Mouse (Mus musculus): ENCODE results near the gene Slc4a5. TPM values are rescaled to one million over a fixed set of nuclear protein-coding genes. Genes with fewer than 3 reads are reported as not detected.

Gene Slc4a5
- polyA plus RNA-seq, 1 experiment from 2014 or later: 0.41 TPM

DNA sequence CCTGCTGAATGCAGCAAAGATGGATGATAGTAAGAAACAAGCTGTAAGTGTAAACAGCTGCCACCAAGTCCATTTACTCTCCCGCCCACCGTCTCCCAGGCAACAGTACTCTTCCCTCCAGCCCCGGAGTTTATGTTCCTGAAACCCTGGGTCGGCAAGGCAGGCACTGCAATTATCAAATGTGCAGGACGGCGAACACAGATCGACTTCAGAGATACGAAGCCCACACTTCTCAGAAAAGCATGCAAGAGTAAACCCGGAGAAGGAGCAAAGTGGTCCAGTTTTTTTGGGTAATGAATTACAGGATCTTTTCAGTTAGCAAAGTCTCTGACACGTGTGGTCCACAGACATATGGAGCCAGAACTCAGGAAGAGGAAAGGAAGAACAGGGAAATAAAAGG, 96.4 kb downstream of the Slc4a5 start:
- Histone ChIP-seq H3K9ac (no peak overlapping the region), H3K36me3 (peaks cover 7% of the 10 kb centered on the region), H3K27me3 (replicated peaks) (no peaks in the 10 kb centered on the region), H3K4me2 (replicated peaks) (peak overlapping the region; percentile 91), H3K4me1 (replicated peaks) (peaks cover 10% of the 10 kb centered on the region), H3K4me3 (replicated peaks) (peak overlapping the region; percentile 96), H3K9me3 (no peaks in the 10 kb centered on the region), H3K27ac (no peak overlapping the region)
- WGBS: 4% methylated on average over 10 of the region's 10 CpGs
- no peak for ATAC-seq

DNA sequence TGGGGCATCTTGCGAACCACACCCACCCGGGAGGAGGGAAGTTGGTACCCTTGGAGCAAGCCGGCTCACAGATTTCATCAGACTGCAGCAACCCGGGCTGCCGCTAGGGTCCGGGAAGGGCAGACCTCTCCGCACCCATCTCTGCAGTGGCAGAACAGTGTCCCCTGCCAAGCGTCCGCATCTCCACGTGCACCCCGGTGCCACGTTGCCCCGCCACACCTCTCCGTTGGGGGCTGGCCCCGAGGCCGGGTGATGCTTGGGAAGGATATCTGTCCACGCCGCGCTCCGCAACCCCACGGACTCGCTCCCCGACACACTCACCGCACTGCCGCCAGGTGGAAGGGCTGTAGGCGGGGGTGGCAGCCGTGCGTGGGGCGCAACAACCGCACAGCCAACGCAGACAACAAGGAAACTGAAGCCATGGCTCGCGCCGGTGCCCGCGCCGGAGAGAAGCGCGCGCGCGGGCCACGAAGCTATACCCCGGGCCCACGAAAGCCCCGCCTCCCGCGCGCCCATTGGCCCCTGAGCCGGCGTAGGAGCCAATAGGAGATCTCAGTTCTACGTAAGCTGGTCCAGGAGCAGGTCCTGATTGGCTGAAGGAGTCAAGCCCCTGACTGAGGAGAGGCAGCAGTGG, 97.6 kb downstream of the Slc4a5 start:
- Histone ChIP-seq H3K9ac (peak overlapping the region; percentile 79), H3K4me3 (replicated peaks) (peak overlapping the region; percentile 96), H3K36me3 (no peaks in the 10 kb centered on the region; the same call in 1 of the 2 replicates), H3K4me2 (replicated peaks) (peak overlapping the region; percentile 91), H3K4me1 (replicated peaks) (peaks cover 10% of the 10 kb centered on the region), H3K27me3 (replicated peaks) (no peaks in the 10 kb centered on the region), H3K9me3 (no peaks in the 10 kb centered on the region), H3K27ac (peak overlapping the region; percentile 59; the same call in 1 of the 2 replicates)
- ATAC-seq: peak; percentile 98
- under 1% methylated on average over 52 of the region's 52 CpGs for WGBS

GRCm38 (mm10) chr6:83321927-83322326, 102.3 kb downstream of the Slc4a5 start:
- WGBS: 63% methylated on average over 1 of the region's 1 CpGs
- Histone ChIP-seq H3K4me2 (replicated peaks) (no peak overlapping the region), H3K9ac (no peak overlapping the region), H3K4me3 (replicated peaks) (no peak overlapping the region), H3K27me3 (replicated peaks) (no peaks in the 10 kb centered on the region), H3K36me3 (no peaks in the 10 kb centered on the region), H3K4me1 (replicated peaks) (peaks cover 6% of the 10 kb centered on the region; the same call in 1 of the 2 replicates), H3K9me3 (no peaks in the 10 kb centered on the region), H3K27ac (no peak overlapping the region)
- no peak for ATAC-seq

GRCm38 (mm10) chr6:83322794-83323193, 103.2 kb downstream of the Slc4a5 start:
- Histone ChIP-seq H3K27ac (no peak overlapping the region), H3K9me3 (no peaks in the 10 kb centered on the region), H3K27me3 (replicated peaks) (no peaks in the 10 kb centered on the region), H3K4me1 (replicated peaks) (0 out of 2 replicates have a peak, but pooled peaks cover 8% of the 10 kb centered on the region), H3K4me3 (replicated peaks) (no peak overlapping the region), H3K9ac (no peak overlapping the region), H3K4me2 (replicated peaks) (no peak overlapping the region), H3K36me3 (no peaks in the 10 kb centered on the region)
- WGBS: 59% methylated on average over 2 of the region's 2 CpGs
- no peak for ATAC-seq

- no peak overlapping the region for H3K9ac ChIP-seq
- 61% methylated on average over 8 of the region's 8 CpGs for WGBS
- no peak overlapping the region for H3K27ac ChIP-seq
- H3K27me3 ChIP-seq (replicated peaks): no peaks in the 10 kb centered on the region
- no peak overlapping the region for H3K4me2 ChIP-seq (replicated peaks)
- H3K4me1 ChIP-seq (replicated peaks): 0 out of 2 replicates have a peak, but pooled peaks cover 8% of the 10 kb centered on the region
- no peaks in the 10 kb centered on the region for H3K36me3 ChIP-seq
- H3K9me3 ChIP-seq: no peaks in the 10 kb centered on the region
- ATAC-seq: no peak
- H3K4me3 ChIP-seq (replicated peaks): no peak overlapping the region
Observed at GRCm38 (mm10) chr6:83323652-83324419, 104.2 kb downstream of the Slc4a5 start.

DNA sequence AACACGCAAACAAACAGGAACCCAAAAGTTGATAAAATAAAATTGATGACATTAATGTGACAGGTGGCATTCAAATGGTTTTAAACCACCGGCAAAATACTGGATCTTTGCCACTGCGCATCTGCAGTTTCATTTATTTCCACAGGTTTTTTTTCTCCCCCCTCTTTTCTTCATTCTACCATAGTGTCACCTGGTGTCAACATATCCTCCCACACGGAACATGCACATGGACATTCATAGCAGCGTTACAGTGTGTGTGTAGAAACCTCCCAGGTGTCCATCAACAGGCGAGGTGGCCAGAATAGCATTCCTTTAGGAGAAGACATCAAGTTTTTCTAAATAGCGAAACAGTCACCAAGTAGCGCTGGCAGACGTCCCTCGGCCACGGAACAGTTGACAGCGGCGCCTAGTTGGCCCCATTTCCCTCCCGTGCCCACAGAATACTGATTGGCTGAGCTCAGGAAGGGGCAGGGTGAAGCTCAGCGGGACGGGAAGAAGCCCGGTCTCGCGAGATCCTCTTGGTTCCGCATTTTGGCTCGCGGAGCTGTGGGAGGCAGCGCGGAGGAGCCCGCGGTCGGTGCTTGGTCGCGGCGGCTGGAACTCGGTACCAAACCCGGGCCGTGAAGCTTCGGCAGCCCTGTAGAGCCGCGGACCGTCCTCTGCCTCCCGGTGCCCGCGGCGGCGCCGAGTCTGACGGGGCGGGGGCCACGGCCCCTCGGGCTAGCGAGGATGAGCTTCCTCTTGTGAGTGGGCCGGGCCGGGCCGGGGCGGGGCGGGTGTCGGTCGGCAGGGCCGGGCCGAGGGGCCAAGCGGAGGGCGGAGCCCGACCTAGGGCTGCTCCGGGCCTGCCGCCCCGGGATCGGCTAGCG, 106.1 kb downstream of the Slc4a5 start, which contains the start of the genes Mthfd2 and Mob1a:
TSS of gene Mthfd2 (minus strand) at position 384 of the 869 bp plus-strand sequence.
TSS of gene Mob1a (plus strand) at position 492 of the 869 bp plus-strand sequence.
- ATAC-seq: peak; percentile 99
- H3K36me3 ChIP-seq: no peaks in the 10 kb centered on the region
- under 1% methylated on average over 65 of the region's 65 CpGs for WGBS
- H3K4me3 ChIP-seq (replicated peaks): peak within 1 kb of the TSS; percentile 90
- no peaks in the 10 kb centered on the region for H3K27me3 ChIP-seq (replicated peaks)
- peak within 1 kb of the TSS; percentile 96 for H3K27ac ChIP-seq
- H3K4me1 ChIP-seq (replicated peaks): 0 out of 2 replicates have a peak, but pooled peaks cover 8% of the 10 kb centered on the region
- no peaks in the 10 kb centered on the region for H3K9me3 ChIP-seq
- H3K9ac ChIP-seq: peak within 1 kb of the TSS; percentile 89
- H3K4me2 ChIP-seq (replicated peaks): peak within 1 kb of the TSS; percentile 78

- Histone ChIP-seq H3K27me3 (replicated peaks) (no peaks in the 10 kb centered on the region), H3K27ac (peak overlapping the region; percentile 96), H3K9me3 (no peaks in the 10 kb centered on the region), H3K36me3 (no peaks in the 10 kb centered on the region), H3K4me1 (replicated peaks) (0 out of 2 replicates have a peak, but pooled peaks cover 8% of the 10 kb centered on the region), H3K9ac (peak overlapping the region; percentile 89), H3K4me3 (replicated peaks) (peak overlapping the region; percentile 90), H3K4me2 (replicated peaks) (peak overlapping the region; percentile 78)
- ATAC-seq: peak; percentile 55
- WGBS: 4% methylated on average over 6 of the region's 6 CpGs
Observed at GRCm38 (mm10) chr6:83326394-83326736, 106.7 kb downstream of the Slc4a5 start.

GRCm38 (mm10) chr6:83326761-83327160, 107.1 kb downstream of the Slc4a5 start:
- WGBS: 50% methylated on average over 6 of the region's 6 CpGs
- no peaks in the 10 kb centered on the region for H3K27me3 ChIP-seq (replicated peaks)
- 0 out of 2 replicates have a peak, but pooled peaks cover 8% of the 10 kb centered on the region for H3K4me1 ChIP-seq (replicated peaks)
- no peaks in the 10 kb centered on the region for H3K36me3 ChIP-seq
- no peaks in the 10 kb centered on the region for H3K9me3 ChIP-seq
- no peak overlapping the region for H3K27ac ChIP-seq
- peak overlapping the region; percentile 89; the same call in 1 of the 2 replicates for H3K9ac ChIP-seq
- H3K4me3 ChIP-seq (replicated peaks): peak overlapping the region; percentile 90
- peak overlapping the region; percentile 78 for H3K4me2 ChIP-seq (replicated peaks)
- no peak for ATAC-seq

- no peaks in the 10 kb centered on the region for H3K27me3 ChIP-seq (replicated peaks)
- no peak overlapping the region for H3K27ac ChIP-seq
- H3K4me3 ChIP-seq (replicated peaks): no peak overlapping the region
- no peak overlapping the region for H3K4me2 ChIP-seq (replicated peaks)
- no peak for ATAC-seq
- WGBS: 92% methylated on average over 3 of the region's 3 CpGs
- no peaks in the 10 kb centered on the region for H3K9me3 ChIP-seq
- H3K9ac ChIP-seq: no peak overlapping the region
- 0 out of 2 replicates have a peak, but pooled peaks cover 8% of the 10 kb centered on the region for H3K4me1 ChIP-seq (replicated peaks)
- H3K36me3 ChIP-seq: no peaks in the 10 kb centered on the region
Observed at GRCm38 (mm10) chr6:83327591-83328190, 108.1 kb downstream of the Slc4a5 start.

GRCm38 (mm10) chr6:83341387-83341786, 121.8 kb downstream of the Slc4a5 start:
- no peak overlapping the region for H3K27ac ChIP-seq
- 0 out of 2 replicates have a peak, but pooled peaks cover 3% of the 10 kb centered on the region for H3K36me3 ChIP-seq
- no peak overlapping the region for H3K4me2 ChIP-seq (replicated peaks)
- 80% methylated on average over 3 of the region's 3 CpGs for WGBS
- H3K4me1 ChIP-seq (replicated peaks): no peaks in the 10 kb centered on the region
- ATAC-seq: no peak
- H3K9me3 ChIP-seq: no peaks in the 10 kb centered on the region
- H3K9ac ChIP-seq: no peak overlapping the region
- no peak overlapping the region for H3K4me3 ChIP-seq (replicated peaks)
- no peaks in the 10 kb centered on the region for H3K27me3 ChIP-seq (replicated peaks)

DNA sequence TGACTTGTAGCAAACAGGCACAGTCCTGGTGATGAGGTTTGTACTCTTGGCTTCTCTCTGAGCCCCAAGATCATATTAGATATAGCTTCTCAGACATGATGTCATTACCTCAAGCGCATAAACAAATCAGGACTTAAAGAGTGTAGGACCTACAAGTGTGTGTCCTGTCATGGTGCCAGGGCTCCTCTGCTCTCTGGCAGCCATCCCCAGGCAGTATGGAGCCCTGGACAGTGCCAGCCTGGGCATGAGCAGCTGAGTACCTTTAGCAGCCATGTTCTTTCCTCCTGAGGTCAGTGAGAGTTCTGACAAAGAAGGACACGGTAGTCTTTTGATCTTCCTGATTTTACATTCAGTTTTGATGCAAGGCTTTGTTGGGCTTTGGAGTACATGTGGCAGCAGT, 123.3 kb downstream of the Slc4a5 start:
- Histone ChIP-seq H3K9me3 (no peaks in the 10 kb centered on the region), H3K4me1 (replicated peaks) (no peaks in the 10 kb centered on the region), H3K36me3 (0 out of 2 replicates have a peak, but pooled peaks cover 2% of the 10 kb centered on the region), H3K4me2 (replicated peaks) (no peak overlapping the region), H3K4me3 (replicated peaks) (no peak overlapping the region), H3K27ac (no peak overlapping the region), H3K9ac (no peak overlapping the region), H3K27me3 (replicated peaks) (no peaks in the 10 kb centered on the region)
- no peak for ATAC-seq
- WGBS: 91% methylated on average over 2 of the region's 2 CpGs
